Mouse (Mus musculus): ENCODE measurements around the gene Cog5. TPM values are rescaled to one million over a fixed set of nuclear protein-coding genes. Genes with fewer than 3 reads are reported as not detected.
"Not testable (repeated sequence)": the region's sequence is repeated elsewhere in the genome, so short reads cannot be mapped to it uniquely, and the experiment has no call there.

Cog5 gene
- total RNA-seq (2021) = 10 to 100 TPM; 33.4 to 33.9 TPM
- long read RNA-seq, experiment 1, partial matches to known transcripts = 8 of 18 reads
- long read RNA-seq, experiment 1, other reads (novel, unspliced or antisense) = 9 of 18 reads
- long read RNA-seq, experiment 2, partial matches to known transcripts = 4 of 21 reads
- long read RNA-seq, experiment 2, other reads (novel, unspliced or antisense) = 15 of 21 reads

DNA sequence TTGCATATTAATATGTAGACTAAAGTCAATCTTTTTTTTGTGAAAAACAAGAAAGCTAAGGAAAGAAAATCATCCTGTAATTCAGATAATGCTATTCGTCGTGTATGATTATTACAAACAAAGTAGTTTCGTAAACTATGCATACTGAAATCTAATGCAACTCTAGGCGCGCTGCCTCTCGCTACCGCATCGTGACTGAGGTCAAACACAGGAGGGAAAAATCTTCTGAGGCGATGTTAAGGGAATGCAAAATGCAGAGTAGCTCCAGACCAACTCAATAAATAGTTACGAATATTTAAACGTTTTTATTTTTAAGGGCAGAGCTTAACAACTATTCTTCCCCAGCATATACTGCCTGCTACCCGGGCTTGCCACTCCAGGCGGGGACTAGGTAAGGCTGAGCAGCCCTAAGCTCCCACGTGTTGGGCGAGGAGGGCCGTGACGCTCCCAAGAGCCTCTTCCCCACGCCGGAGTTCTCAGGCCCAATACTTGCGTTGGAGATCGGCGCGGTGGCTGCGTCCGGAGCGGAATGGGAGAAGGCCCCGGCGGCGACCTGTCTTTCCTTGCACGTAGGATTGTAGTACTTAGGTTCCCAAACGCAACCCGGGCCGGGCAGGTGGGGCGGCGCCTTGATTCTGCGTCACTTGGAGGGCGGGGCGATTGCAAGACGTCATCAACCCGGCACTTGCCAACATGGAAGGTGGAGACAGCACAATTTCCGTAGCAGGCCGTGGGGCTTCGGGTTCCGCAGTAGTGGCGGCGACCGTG is at the start of gene Cog5, which contains the start of gene Dus4l:
TSS of gene Cog5 (plus strand) at position 673 of the 768 bp plus-strand sequence.
TSS of gene Dus4l (minus strand) at position 630 of the 768 bp plus-strand sequence.
- DNase-seq (ENCODE audit: low spot score) = peak; percentile 97

- no peak for DNase-seq (ENCODE audit: low spot score)
Measured at GRCm38 (mm10) chr12:31604894-31605293, 49.8 kb upstream of the Cog5 start.

DNA sequence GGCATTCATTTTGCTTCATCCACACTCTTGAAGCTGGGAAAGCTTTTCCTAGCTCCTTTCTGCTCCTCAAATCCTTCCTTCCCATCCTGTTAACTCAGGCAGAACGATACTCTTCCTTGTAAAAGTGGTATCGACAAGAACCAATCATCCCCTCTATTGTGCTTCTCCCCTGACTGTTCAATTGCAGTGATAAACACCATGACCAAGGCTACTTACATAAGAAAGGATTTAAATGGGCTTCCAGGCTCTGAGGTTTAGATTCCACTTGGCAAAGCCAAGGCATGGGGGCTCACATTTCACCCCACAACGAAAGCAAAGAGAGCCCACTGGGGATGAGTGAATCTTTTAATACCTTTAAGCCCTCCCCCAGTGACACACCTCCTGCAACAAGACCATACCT is 46.5 kb upstream of the Cog5 start:
- DNase-seq (ENCODE audit: low spot score) = no peak

GRCm38 (mm10) chr12:31613353-31613752 is 41.3 kb upstream of the Cog5 start:
- DNase-seq (ENCODE audit: low spot score) = no peak

GRCm38 (mm10) chr12:31620106-31620505 is 34.6 kb upstream of the Cog5 start:
- no peak for DNase-seq (ENCODE audit: low spot score)

DNA sequence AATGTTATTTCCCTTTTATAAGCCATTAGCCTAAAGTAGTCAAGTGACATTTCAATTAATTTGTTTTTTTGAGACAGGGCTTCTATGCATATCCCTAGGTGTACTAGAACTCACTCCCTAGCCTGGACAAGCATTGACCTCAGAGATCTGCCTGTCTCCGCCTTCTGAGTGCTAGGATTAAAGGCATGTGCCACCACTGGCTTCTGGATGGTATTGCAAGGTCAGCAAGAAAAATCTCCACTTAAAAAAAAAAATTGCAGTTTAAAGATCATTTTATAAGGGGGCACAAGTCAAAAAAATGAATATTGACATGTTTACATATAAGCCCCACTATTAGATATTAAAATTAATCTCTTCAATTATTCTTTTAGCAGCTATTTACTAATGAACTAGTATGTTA is 29.7 kb upstream of the Cog5 start:
- DNase-seq (ENCODE audit: low spot score) = no peak

- not testable (repeated sequence) for DNase-seq (ENCODE audit: low spot score)
Measured at GRCm38 (mm10) chr12:31628396-31628795, 26.3 kb upstream of the Cog5 start.

GRCm38 (mm10) chr12:31633970-31634342 is 20.7 kb upstream of the Cog5 start:
- DNase-seq (ENCODE audit: low spot score) = peak; percentile 11

DNA sequence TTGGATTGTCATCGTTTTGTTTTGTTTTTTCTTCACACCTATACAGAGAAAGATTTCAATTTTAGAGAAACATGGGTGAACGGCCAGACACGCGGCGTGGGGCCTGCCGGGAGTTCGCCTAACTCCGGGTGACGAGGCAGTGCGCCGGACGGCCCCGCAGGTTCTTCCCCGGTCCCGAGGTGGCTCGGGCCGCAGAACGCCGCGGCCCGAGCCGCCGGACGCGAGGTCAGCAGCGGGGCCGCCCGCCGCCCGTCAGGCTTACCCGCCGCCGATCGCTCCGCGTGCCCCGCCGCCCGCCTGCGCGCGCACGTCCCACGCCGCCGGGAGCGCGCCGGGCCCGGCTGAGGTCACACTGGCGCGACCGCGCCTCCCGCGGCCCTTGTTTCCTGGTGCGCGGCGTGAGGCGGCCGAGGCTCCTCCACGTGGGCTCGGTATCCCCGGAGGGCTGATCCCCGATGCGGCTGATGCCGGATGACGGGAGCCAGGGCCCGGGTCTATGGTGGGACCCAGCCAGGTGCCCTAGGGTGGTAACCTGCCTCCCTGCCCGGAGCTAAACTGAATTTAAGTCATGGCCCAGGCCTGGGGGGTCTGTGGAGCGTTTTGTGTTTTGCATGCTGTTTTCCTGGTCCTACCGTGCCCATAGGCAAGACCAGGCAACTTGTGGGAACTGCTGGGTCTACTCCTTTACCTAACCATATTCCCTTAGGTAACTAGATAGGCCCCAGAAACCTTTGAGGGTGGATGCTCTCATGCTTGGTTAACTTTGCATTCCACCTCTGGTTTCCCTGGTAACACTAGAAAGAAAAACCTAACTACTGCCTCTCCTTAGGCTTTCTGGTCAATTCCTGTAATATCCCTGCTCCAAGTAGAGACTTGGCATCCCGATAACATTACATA is 20.1 kb upstream of the Cog5 start, which contains the start of gene Bcap29:
TSS of gene Bcap29 (minus strand) at position 316 of the 897 bp plus-strand sequence.
- peak; percentile 65 for DNase-seq (ENCODE audit: low spot score)

- DNase-seq (ENCODE audit: low spot score) = no peak
Measured at GRCm38 (mm10) chr12:31635240-31635607, 19.4 kb upstream of the Cog5 start.

GRCm38 (mm10) chr12:31653611-31654010 is 1.1 kb upstream of the Cog5 start:
- DNase-seq (ENCODE audit: low spot score) = no peak

GRCm38 (mm10) chr12:31654965-31655477 is 352 bp downstream of the Cog5 start:
- DNase-seq (ENCODE audit: low spot score) = no peak

GRCm38 (mm10) chr12:31656841-31657240 is 2.2 kb downstream of the Cog5 start:
- DNase-seq (ENCODE audit: low spot score) = no peak

GRCm38 (mm10) chr12:31665999-31666398 is 11.3 kb downstream of the Cog5 start:
- no peak for DNase-seq (ENCODE audit: low spot score)

- DNase-seq (ENCODE audit: low spot score) = no peak
Measured at GRCm38 (mm10) chr12:31667187-31667586, 12.5 kb downstream of the Cog5 start.

DNA sequence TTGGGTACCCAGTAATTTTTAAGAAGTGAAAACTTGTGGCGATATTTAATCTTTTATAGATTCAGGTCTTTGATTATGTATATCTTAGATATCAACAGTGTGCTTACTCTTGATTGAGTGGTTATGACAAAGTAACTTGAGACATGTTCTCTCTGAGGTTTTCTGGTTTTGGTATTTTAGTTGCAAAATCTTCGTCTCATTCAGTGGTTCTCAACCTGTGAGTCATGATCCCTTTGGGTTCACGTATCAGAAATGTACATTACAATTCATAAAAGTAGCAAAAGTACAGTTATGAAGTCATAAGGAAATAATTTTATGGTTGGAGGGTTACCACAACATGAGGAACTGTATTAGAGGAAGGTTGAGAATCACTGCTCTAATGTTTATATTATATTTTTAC is 32.0 kb downstream of the Cog5 start:
- no peak for DNase-seq (ENCODE audit: low spot score)

GRCm38 (mm10) chr12:31693278-31693677 is 38.6 kb downstream of the Cog5 start:
- DNase-seq (ENCODE audit: low spot score) = no peak

DNA sequence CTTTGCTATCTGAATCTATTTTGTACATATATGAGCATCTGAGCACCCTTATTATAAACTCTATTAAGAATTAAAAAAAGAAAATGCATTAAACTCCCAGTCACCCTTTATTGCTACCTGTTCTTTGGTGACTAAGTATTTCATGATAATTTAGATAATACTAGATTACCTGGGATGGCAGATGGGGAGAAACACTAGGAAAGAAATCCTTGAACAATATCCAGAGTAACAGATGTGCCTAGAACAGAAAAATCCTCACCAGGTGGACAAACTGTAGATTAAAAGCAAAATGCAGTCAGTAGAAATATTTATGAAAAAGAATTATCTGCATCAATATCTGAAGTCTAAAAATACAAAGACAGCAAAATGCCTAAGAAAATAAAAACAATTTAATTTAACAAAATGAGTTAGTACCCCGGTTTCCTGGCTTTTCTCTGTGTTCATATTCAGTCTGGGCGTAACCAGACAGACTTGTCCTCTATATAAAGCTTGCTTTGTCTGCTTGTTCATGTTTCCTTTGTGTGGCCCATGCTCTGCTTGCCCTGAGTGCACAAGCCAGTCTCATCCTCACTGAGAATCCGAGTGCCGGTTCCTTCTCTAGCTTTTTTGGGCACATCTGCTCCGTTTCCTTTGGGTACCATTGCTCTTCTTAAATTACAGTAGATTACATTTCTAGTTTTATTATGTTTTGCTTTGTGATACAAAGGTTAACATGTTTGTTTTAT is 46.1 kb downstream of the Cog5 start:
- DNase-seq (ENCODE audit: low spot score) = no peak

GRCm38 (mm10) chr12:31701411-31701810 is 46.7 kb downstream of the Cog5 start:
- DNase-seq (ENCODE audit: low spot score) = no peak

DNA sequence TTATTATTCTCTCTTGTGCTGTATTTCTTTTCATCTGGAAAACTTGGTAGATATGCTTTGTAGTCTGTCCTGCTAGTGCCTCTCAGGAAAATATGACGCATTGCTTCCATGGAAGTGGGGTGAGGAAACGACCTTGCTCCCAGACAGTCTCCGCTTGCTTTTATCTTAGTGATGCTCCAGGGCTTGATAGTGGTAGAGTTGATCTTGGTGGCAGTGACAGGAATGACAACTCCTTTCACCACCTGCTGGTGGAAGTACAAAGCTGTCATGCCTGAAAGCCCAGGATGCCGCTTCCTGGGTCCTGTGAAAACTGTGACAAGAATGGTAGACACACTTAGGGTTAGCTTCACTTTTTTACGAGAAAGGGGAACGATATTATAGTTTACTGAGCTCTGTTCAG is 49.2 kb downstream of the Cog5 start:
- DNase-seq (ENCODE audit: low spot score) = no peak

- no peak for DNase-seq (ENCODE audit: low spot score)
Measured at GRCm38 (mm10) chr12:31706168-31706567, 51.5 kb downstream of the Cog5 start.

Measured in gastrocnemius, adult 18-20 months (tissue).